Mouse (Mus musculus) spleen, adult 2 months (tissue): ENCODE data around the gene Dok7.

Source experiments
- CTCF ChIP-seq: fragments of 200-500 bp; IDR thresholded peaks from 2 replicates; pipeline ENCODE4 v1.5.1; 2011; ENCODE audit warnings: mild to moderate bottlenecking, inconsistent platforms; ENCODE audit not compliant: insufficient read depth, insufficient read length, insufficient replicate concordance; ENCODE audit errors: extremely low read depth
- POLR2A ChIP-seq: fragments of 200-500 bp; IDR thresholded peaks from 2 replicates; pipeline ENCODE4 v1.6.1; 2011; ENCODE audit warnings: low read depth, low read length, inconsistent platforms

- TF ChIP-seq CTCF (no peak), POLR2A (no peak)
Observed at GRCm38 (mm10) chr5:35060098-35060497, 3.5 kb downstream of the Dok7 start.
